Mouse (Mus musculus): Measurements from ENCODE around the gene Slc16a10.

Slc16a10 gene

GRCm38 (mm10) chr10:40141864-40142523, at the start of gene Slc16a10:
TSS of gene Slc16a10 (minus strand) at chr10:40142258.
- CTCF ChIA-PET = interaction anchor here (0.5 kb wide), 1 partner anchor 13 kb away, joined by 8 read pairs; no protein-coding TSS in a partner anchor

- CTCF ChIA-PET = no interaction called here
Measured at GRCm38 (mm10) chr10:40191338-40191979, 49.4 kb upstream of the Slc16a10 start.

- CTCF ChIA-PET = no interaction called here
Measured at GRCm38 (mm10) chr10:40190871-40191270, 48.8 kb upstream of the Slc16a10 start.

- CTCF ChIA-PET = no interaction called here
Measured at GRCm38 (mm10) chr10:40189689-40190088, 47.6 kb upstream of the Slc16a10 start.

- CTCF ChIA-PET = no interaction called here
Measured at GRCm38 (mm10) chr10:40188831-40189230, 46.8 kb upstream of the Slc16a10 start.

- CTCF ChIA-PET = no interaction called here
Measured at GRCm38 (mm10) chr10:40185956-40186355, 43.9 kb upstream of the Slc16a10 start.

- CTCF ChIA-PET = no interaction called here
Measured at GRCm38 (mm10) chr10:40180011-40180410, 38.0 kb upstream of the Slc16a10 start.

- CTCF ChIA-PET = interaction anchor here (1.6 kb wide), 1 partner anchor 67 kb away, joined by 3 read pairs; the partner anchor contains the start of gene Rpf2
Measured at GRCm38 (mm10) chr10:40179142-40179541, 37.1 kb upstream of the Slc16a10 start.

GRCm38 (mm10) chr10:40177323-40177962, 35.4 kb upstream of the Slc16a10 start:
- CTCF ChIA-PET = interaction anchor here (0.7 to 1.6 kb wide), 2 partner anchors 45 to 69 kb away, joined by 3 read pairs; partner anchors contain the start of gene Rpf2

GRCm38 (mm10) chr10:40172136-40172535, 30.1 kb upstream of the Slc16a10 start:
- CTCF ChIA-PET = no interaction called here

- CTCF ChIA-PET = interaction anchor here (0.6 kb wide), 1 partner anchor 47 kb away, joined by 3 read pairs; no protein-coding TSS in a partner anchor
Measured at GRCm38 (mm10) chr10:40171211-40171610, 29.2 kb upstream of the Slc16a10 start.

GRCm38 (mm10) chr10:40170141-40170558, 28.1 kb upstream of the Slc16a10 start:
- CTCF ChIA-PET = no interaction called here

GRCm38 (mm10) chr10:40169566-40169965, 27.5 kb upstream of the Slc16a10 start:
- CTCF ChIA-PET = no interaction called here

GRCm38 (mm10) chr10:40169088-40169487, 27.0 kb upstream of the Slc16a10 start:
- CTCF ChIA-PET = interaction anchor here (0.7 kb wide), 1 partner anchor 216 kb away, joined by 5 read pairs; no protein-coding TSS in a partner anchor

GRCm38 (mm10) chr10:40164421-40165386, 22.6 kb upstream of the Slc16a10 start:
- CTCF ChIA-PET = interaction anchor here (0.8 kb wide), 1 partner anchor 94 kb away, joined by 4 read pairs; no protein-coding TSS in a partner anchor

- CTCF ChIA-PET = interaction anchor here (0.7 kb wide), 1 partner anchor 107 kb away, joined by 5 read pairs; no protein-coding TSS in a partner anchor
Measured at GRCm38 (mm10) chr10:40163914-40164313, 21.9 kb upstream of the Slc16a10 start.

- CTCF ChIA-PET = no interaction called here
Measured at GRCm38 (mm10) chr10:40163338-40163737, 21.3 kb upstream of the Slc16a10 start.

GRCm38 (mm10) chr10:40161701-40162255, 19.7 kb upstream of the Slc16a10 start:
- CTCF ChIA-PET = interaction anchor here (0.8 kb wide), 1 partner anchor 12 kb away, joined by 3 read pairs; no protein-coding TSS in a partner anchor

- CTCF ChIA-PET = interaction anchor here (0.6 kb wide), 1 partner anchor 83 kb away, joined by 3 read pairs; no protein-coding TSS in a partner anchor
Measured at GRCm38 (mm10) chr10:40161236-40161635, 19.2 kb upstream of the Slc16a10 start.

GRCm38 (mm10) chr10:40152550-40152857, 10.4 kb upstream of the Slc16a10 start:
- CTCF ChIA-PET = no interaction called here
